Mouse (Mus musculus): ENCODE measurements around the gene Ppp1r12b. TPM values are rescaled to one million over a fixed set of nuclear protein-coding genes. Genes with fewer than 3 reads are reported as not detected.

The Ppp1r12b gene
- total and polyA plus RNA-seq, 3 experiments: 4.7 to 7.8 TPM; not detected in 1

DNA sequence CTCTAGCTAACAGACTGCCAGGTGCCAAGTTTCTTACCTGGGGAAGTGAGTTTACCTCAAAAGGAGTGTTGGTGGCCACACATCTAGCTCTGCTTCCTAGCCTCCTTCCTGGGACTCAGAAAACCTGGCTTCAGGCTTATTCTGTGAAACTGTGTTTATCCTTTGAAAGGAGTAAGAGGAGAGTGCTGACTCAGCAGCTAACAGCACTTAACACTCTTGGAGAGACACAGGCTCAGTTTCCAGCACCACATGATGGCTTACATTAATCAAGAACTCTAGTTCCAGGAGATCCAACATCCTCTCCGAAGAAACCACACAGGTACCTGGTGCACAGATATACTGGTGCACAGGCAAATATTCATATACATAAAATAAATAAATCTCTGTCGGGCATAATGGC is 12.8 kb downstream of the Ppp1r12b start:
- no peak for DNase-seq (ENCODE audit: low read depth, low spot score)
- Histone ChIP-seq H3K27ac (ENCODE audit: control insufficient read depth, low read depth, low read length) (no peak overlapping the region), H3K36me3 (ENCODE audit: control insufficient read depth in 1 of 2, insufficient read depth in 2 of 2, low read length in 2 of 2) (no peaks in the 10 kb centered on the region), H3K27me3 (ENCODE audit: control insufficient read depth in 1 of 2, insufficient read depth in 2 of 2, low read length in 2 of 2) (no peaks in the 10 kb centered on the region), H3K4me1 (ENCODE audit: control insufficient read depth in 1 of 2, insufficient read depth in 2 of 2, low read length in 2 of 2) (no peaks in the 10 kb centered on the region), H3K9me3 (replicated peaks; ENCODE audit: insufficient read depth, low read length) (no peaks in the 10 kb centered on the region), H3K79me2 (ENCODE audit: control insufficient read depth, insufficient read depth, low read length, poor library complexity) (peaks cover 2% of the 10 kb centered on the region), H3K4me3 (ENCODE audit: control insufficient read depth in 1 of 2, insufficient read depth in 1 of 2, low read depth in 2 of 2, low read length in 2 of 2) (no peak overlapping the region), H3K9ac (ENCODE audit: control insufficient read depth, low read depth, low read length, poor library complexity, severe bottlenecking) (no peak overlapping the region)
- no peak for TF ChIP-seq JUND (IDR thresholded peaks at IDR 0.05; ENCODE audit: low read depth, low read length)
- no peak for TF ChIP-seq ELF1 (IDR thresholded peaks at IDR 0.05; ENCODE audit: low read depth, low read length)
- TF ChIP-seq MAFK (IDR thresholded peaks at IDR 0.05; ENCODE audit: borderline replicate concordance, low read depth, low read length): peak; percentile 91

DNA sequence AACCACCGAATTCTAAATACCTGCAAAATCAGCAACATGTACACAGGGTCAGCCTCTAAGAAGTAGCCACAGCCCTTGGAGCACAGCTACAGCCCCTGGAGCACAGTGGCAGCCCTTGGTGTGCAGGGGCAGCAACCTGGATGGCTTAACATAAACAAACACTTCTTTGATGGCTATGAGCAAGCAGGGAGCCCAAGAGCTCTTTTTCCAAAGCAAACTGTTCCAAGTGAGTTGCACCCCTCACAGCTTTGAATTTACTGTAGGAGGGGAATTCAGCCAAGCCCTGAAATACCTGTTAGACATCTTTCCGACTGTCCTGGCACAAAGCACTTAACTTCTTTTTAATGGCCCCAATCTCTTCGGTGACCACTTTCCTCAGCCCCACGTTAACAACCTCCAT is 14.9 kb downstream of the Ppp1r12b start:
- Histone ChIP-seq H3K9me3 (replicated peaks; ENCODE audit: insufficient read depth, low read length) (no peaks in the 10 kb centered on the region), H3K4me1 (ENCODE audit: control insufficient read depth in 1 of 2, insufficient read depth in 2 of 2, low read length in 2 of 2) (no peaks in the 10 kb centered on the region), H3K27me3 (ENCODE audit: control insufficient read depth in 1 of 2, insufficient read depth in 2 of 2, low read length in 2 of 2) (no peaks in the 10 kb centered on the region), H3K4me3 (ENCODE audit: control insufficient read depth in 1 of 2, insufficient read depth in 1 of 2, low read depth in 2 of 2, low read length in 2 of 2) (no peak overlapping the region), H3K79me2 (ENCODE audit: control insufficient read depth, insufficient read depth, low read length, poor library complexity) (no peaks in the 10 kb centered on the region), H3K9ac (ENCODE audit: control insufficient read depth, low read depth, low read length, poor library complexity, severe bottlenecking) (no peak overlapping the region), H3K27ac (ENCODE audit: control insufficient read depth, low read depth, low read length) (no peak overlapping the region), H3K36me3 (ENCODE audit: control insufficient read depth in 1 of 2, insufficient read depth in 2 of 2, low read length in 2 of 2) (no peaks in the 10 kb centered on the region)
- no peak for DNase-seq (ENCODE audit: low read depth, low spot score)
- no peak for TF ChIP-seq SMC3 (IDR thresholded peaks at IDR 0.05; ENCODE audit: low read depth, low read length)
- TF ChIP-seq UBTF (IDR thresholded peaks at IDR 0.05; ENCODE audit: borderline replicate concordance, insufficient read depth, low read depth, low read length): no peak
- TF ChIP-seq NELFE (IDR thresholded peaks at IDR 0.05; ENCODE audit: low read depth, low read length): no peak
- no peak for TF ChIP-seq ELF1 (IDR thresholded peaks at IDR 0.05; ENCODE audit: low read depth, low read length)
- no peak for TF ChIP-seq MAX (IDR thresholded peaks at IDR 0.05; ENCODE audit: low read length)
- TF ChIP-seq POLR2A (IDR thresholded peaks at IDR 0.05; ENCODE audit: control insufficient read depth in 1 of 2, insufficient read depth in 1 of 2, low read depth in 1 of 2, low read length in 2 of 2, poor library complexity in 1 of 2): no peak
- no peak for TF ChIP-seq RAD21 (IDR thresholded peaks at IDR 0.05; ENCODE audit: low read depth, low read length)
- TF ChIP-seq SIN3A (IDR thresholded peaks at IDR 0.05; ENCODE audit: low read length): no peak
- no peak for TF ChIP-seq USF2 (IDR thresholded peaks at IDR 0.05; ENCODE audit: borderline replicate concordance in 1 of 2, insufficient read depth in 1 of 2, low read depth in 1 of 2, low read length in 2 of 2)

DNA sequence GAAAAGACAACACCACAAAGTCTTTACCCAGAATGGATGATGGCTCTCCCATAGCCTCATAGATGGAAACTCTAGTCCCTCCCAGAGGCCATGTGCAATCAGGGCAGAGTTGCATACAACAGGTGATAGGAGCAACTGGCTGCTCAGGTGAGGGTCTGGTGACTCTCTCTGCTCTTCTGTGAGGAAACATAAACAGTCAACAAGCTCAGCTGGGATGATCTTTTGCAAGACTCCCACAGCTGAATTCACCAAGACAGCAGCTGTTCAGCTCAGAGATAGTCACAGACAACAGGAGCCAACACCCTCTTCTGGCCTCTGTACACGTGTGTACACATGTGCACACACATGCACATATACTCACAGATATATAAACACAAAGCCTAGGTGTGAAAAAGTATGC is 17.5 kb downstream of the Ppp1r12b start:
- no peak overlapping the region for H3K9ac ChIP-seq (ENCODE audit: control insufficient read depth, low read depth, low read length, poor library complexity, severe bottlenecking)
- no peak for TF ChIP-seq KAT2A (conservative IDR thresholded peaks at IDR 0.05; ENCODE audit: low read depth, low read length)
- TF ChIP-seq POLR2A (IDR thresholded peaks at IDR 0.05; ENCODE audit: control insufficient read depth in 1 of 2, insufficient read depth in 1 of 2, low read depth in 1 of 2, low read length in 2 of 2, poor library complexity in 1 of 2): no peak
- no peak for TF ChIP-seq ZKSCAN1 (IDR thresholded peaks at IDR 0.05; ENCODE audit: low read depth, low read length)
- no peak for TF ChIP-seq MAX (IDR thresholded peaks at IDR 0.05; ENCODE audit: low read length)
- TF ChIP-seq ZMIZ1 (IDR thresholded peaks at IDR 0.05; ENCODE audit: low read depth, low read length): no peak
- no peaks in the 10 kb centered on the region for H3K36me3 ChIP-seq (ENCODE audit: control insufficient read depth in 1 of 2, insufficient read depth in 2 of 2, low read length in 2 of 2)
- no peaks in the 10 kb centered on the region for H3K9me3 ChIP-seq (replicated peaks; ENCODE audit: insufficient read depth, low read length)
- no peak for DNase-seq (ENCODE audit: low read depth, low spot score)
- no peak overlapping the region for H3K4me3 ChIP-seq (ENCODE audit: control insufficient read depth in 1 of 2, insufficient read depth in 1 of 2, low read depth in 2 of 2, low read length in 2 of 2)
- no peaks in the 10 kb centered on the region for H3K4me1 ChIP-seq (ENCODE audit: control insufficient read depth in 1 of 2, insufficient read depth in 2 of 2, low read length in 2 of 2)
- H3K27me3 ChIP-seq (ENCODE audit: control insufficient read depth in 1 of 2, insufficient read depth in 2 of 2, low read length in 2 of 2): no peaks in the 10 kb centered on the region
- no peak overlapping the region for H3K27ac ChIP-seq (ENCODE audit: control insufficient read depth, low read depth, low read length)
- H3K79me2 ChIP-seq (ENCODE audit: control insufficient read depth, insufficient read depth, low read length, poor library complexity): no peaks in the 10 kb centered on the region

All from MEL (cell line).